In genomic region chr14:20836905-20837376, GRCm38 (mm10) we compare ENCODE assay signal across 8 mouse cellular contexts. TPM values are rescaled to one million over a fixed set of nuclear protein-coding genes. Genes with fewer than 3 reads are reported as not detected.
DNase-seq lines count a peak whose midpoint lies in the region; ATAC-seq and TF ChIP-seq lines count a peak whose summit lies in the region.

No protein-coding gene starts in this region.

- no peak overlapping the region for H3K27ac ChIP-seq in forebrain, embryonic 14.5 days (ENCODE audit: low read depth, low read length)

- peak overlapping the region; percentile 83 for H3K4me2 ChIP-seq in forebrain, embryonic 14.5 days (ENCODE audit: low read length)
- peak overlapping the region; percentile 86 for H3K4me2 ChIP-seq in myocyte (ENCODE audit: low read depth)

- peak; percentile 32 for DNase-seq in embryo, embryonic 10 days (ENCODE audit: low spot score)
- DNase-seq in embryo, embryonic 9.5 days (ENCODE audit: extremely low spot score) = no peak
- DNase-seq in forebrain, embryonic 14.5 days (ENCODE audit: low spot score) = no peak
- DNase-seq in kidney, postnatal 10 days = peak; percentile 46
- no peak for DNase-seq in layer of hippocampus, adult 8-10 months (ENCODE audit: low spot score in 2 of 2)
- DNase-seq in embryo, embryonic 11 days = no peak

- peak; percentile 32; the same call in 1 of the 2 replicates for ATAC-seq in forebrain, embryonic 14.5 days

- peaks cover 43% of the 10 kb centered on the region for H3K79me2 ChIP-seq in C2C12 (ENCODE audit: control insufficient read depth, insufficient read depth)
- peaks cover 38% of the 10 kb centered on the region for H3K79me2 ChIP-seq in myocyte (ENCODE audit: control insufficient read depth, insufficient read depth)

- peaks cover 40% of the 10 kb centered on the region for H3K36me3 ChIP-seq in C2C12 (ENCODE audit: control insufficient read depth, insufficient read depth)
- no peaks in the 10 kb centered on the region for H3K36me3 ChIP-seq in forebrain, embryonic 14.5 days (ENCODE audit: control insufficient read depth, insufficient read depth, low read length)
- peaks cover 16% of the 10 kb centered on the region for H3K36me3 ChIP-seq in myocyte (ENCODE audit: control insufficient read depth, insufficient read depth)

- H3K27me3 ChIP-seq in C2C12 (ENCODE audit: control insufficient read depth, insufficient read depth, insufficient read length) (no peaks in the 10 kb centered on the region), myocyte (ENCODE audit: control insufficient read depth, insufficient read depth, insufficient read length) (no peaks in the 10 kb centered on the region)
- no peaks in the 10 kb centered on the region for H3K27me3 ChIP-seq in forebrain, embryonic 14.5 days (replicated peaks; ENCODE audit: control insufficient read depth, insufficient read depth, low read length)

- peak overlapping the region; percentile 70 for H3K9ac ChIP-seq in forebrain, embryonic 14.5 days (ENCODE audit: low read length)

- 4% methylated on average over 10 of the region's 10 CpGs for WGBS in forebrain, embryonic 14.5 days

- H3K79me3 ChIP-seq in C2C12 (ENCODE audit: low read depth) = peaks cover 15% of the 10 kb centered on the region

- TF ChIP-seq POLR2A in myocyte (IDR thresholded peaks at IDR 0.05; ENCODE audit: insufficient read length, low read depth) = no peak

- H3K9me3 ChIP-seq in forebrain, embryonic 14.5 days (replicated peaks; ENCODE audit: control insufficient read depth, low read length) = no peaks in the 10 kb centered on the region

- TF ChIP-seq CTCF in C2C12 (IDR thresholded peaks at IDR 0.05; ENCODE audit: control insufficient read depth, insufficient read depth, insufficient read length) = no peak

- H3K4me3 ChIP-seq in C2C12 (ENCODE audit: insufficient read depth, poor library complexity, severe bottlenecking) (peak overlapping the region; percentile 71), myocyte (peak overlapping the region; percentile 75)
- H3K4me3 ChIP-seq in forebrain, embryonic 14.5 days (ENCODE audit: low read depth, low read length) = peak overlapping the region; percentile 34

- H3ac ChIP-seq in C2C12 (ENCODE audit: control insufficient read depth, insufficient read length, low read depth) (peak overlapping the region; percentile 81), myocyte (ENCODE audit: control insufficient read depth, insufficient read length) (peak overlapping the region; percentile 11)

- peaks cover 8% of the 10 kb centered on the region; the same call in 1 of the 2 replicates for H3K4me1 ChIP-seq in forebrain, embryonic 14.5 days (ENCODE audit: control insufficient read depth, insufficient read depth, low read length)

TF ChIP-seq in C2C12, 6 proteins besides CTCF, POLR2A, EP300 and RAD21:
- TF ChIP-seq MAX (IDR thresholded peaks at IDR 0.05) (no peak), USF1 (IDR thresholded peaks at IDR 0.05; ENCODE audit: low read depth) (no peak), MYOG (IDR thresholded peaks at IDR 0.05; ENCODE audit: control insufficient read depth, extremely low read depth, insufficient read length) (no peak)

TF ChIP-seq in myocyte, 11 proteins besides CTCF, POLR2A, EP300 and RAD21:
- TF ChIP-seq MAX (IDR thresholded peaks at IDR 0.05; ENCODE audit: low read depth) (no peak), TCF12 (IDR thresholded peaks at IDR 0.05; ENCODE audit: insufficient read depth, poor library complexity, severe bottlenecking) (no peak), MYOD1 (IDR thresholded peaks at IDR 0.05; ENCODE audit: control insufficient read depth in 1 of 3, insufficient read length in 2 of 3, low read depth in 2 of 3) (no peak), E2F4 (IDR thresholded peaks at IDR 0.05; ENCODE audit: insufficient read depth) (no peak), POLR2AphosphoS2 (IDR thresholded peaks at IDR 0.05; ENCODE audit: insufficient read length, low read depth) (no peak), SRF (IDR thresholded peaks at IDR 0.05; ENCODE audit: control insufficient read depth, insufficient read length, low read depth) (no peak), CEBPB (IDR thresholded peaks at IDR 0.05; ENCODE audit: insufficient read depth, poor library complexity, severe bottlenecking) (no peak), REST (IDR thresholded peaks at IDR 0.05; ENCODE audit: insufficient read depth, insufficient read length) (no peak), USF1 (IDR thresholded peaks at IDR 0.05; ENCODE audit: low read depth) (no peak), TCF3 (IDR thresholded peaks at IDR 0.05; ENCODE audit: insufficient read length, low read depth) (no peak), MYOG (IDR thresholded peaks at IDR 0.05; ENCODE audit: control insufficient read depth in 1 of 3, insufficient read depth in 1 of 3, insufficient read length in 2 of 3, low read depth in 2 of 3) (no peak)

RNA-seq across cellular contexts. Expression of gene Plau, which starts 0.5 kb away (rescaled TPM):
- polyA plus RNA-seq in C2C12 (2012; fragmentation: generic; extraction: Trizol) (106 TPM), myocyte (2012; fragmentation: generic; extraction: Trizol) (40.1 TPM)
- 0.21 and 0.47 TPM in 2 replicates for polyA plus RNA-seq in forebrain, embryonic 14.5 days (2014; fragmentation: Nextera tagmentation; extraction: Ambion mirVana)
- 10 to 100 TPM in 2 of 4 experiments, 1 to 10 TPM in 2; 4.1 to 26.9 (median 12.8) TPM for total RNA-seq in layer of hippocampus, adult 8-10 months (2022)

RNA-seq across cellular contexts. Expression of gene Camk2g, which starts 43.1 kb away (rescaled TPM):
- polyA plus RNA-seq in C2C12 (2012; fragmentation: generic; extraction: Trizol) (74.2 TPM), myocyte (2012; fragmentation: generic; extraction: Trizol) (57.2 TPM)
- polyA plus RNA-seq in forebrain, embryonic 14.5 days (2014; fragmentation: Nextera tagmentation; extraction: Ambion mirVana) = 82.6 and 110 TPM in 2 replicates
- 100 to 1,000 TPM; 247 to 278 (median 262) TPM for total RNA-seq in layer of hippocampus, adult 8-10 months (2022)

Comparison
In these comparisons a context has a peak if more than half of its experiments do, and no peak if none do; other contexts are left out.
1. DNase-seq: peak in embryo, embryonic 10 days (single experiment) and kidney, postnatal 10 days (single experiment); none in embryo, embryonic 9.5 days (single experiment), forebrain, embryonic 14.5 days (single experiment), layer of hippocampus, adult 8-10 months (0 of 2) and embryo, embryonic 11 days (single experiment).
2. RNA of gene Plau, which starts 0.5 kb away (polyA plus RNA-seq): 106 TPM in C2C12 (single experiment) and 40.1 TPM in myocyte (single experiment); 0.21 to 0.47 TPM in forebrain, embryonic 14.5 days; every median in the first group is over 10 times any median in the second.
3. Peak in every context shown above with its lines, with median percentiles within 50 percentile points of each other: H3K4me3 ChIP-seq.